Mouse (Mus musculus) liver, adult 2 months (tissue): ENCODE results near the gene Brms1. TPM values are rescaled to one million over a fixed set of nuclear protein-coding genes. Genes with fewer than 3 reads are reported as not detected.

Experiments used
- DNase-seq: peaks from one replicate; pipeline ENCODE4 v3.0.0-alpha.2; 2011; ENCODE audit warnings: low read depth, low spot score; ENCODE audit errors: extremely low read depth
- H3K27ac ChIP-seq: fragments of 200-500 bp; replicated peaks from 2 replicates; pipeline ENCODE4 v1.5.1; 2012; ENCODE audit warnings: low read depth, mild to moderate bottlenecking, control low read depth, inconsistent platforms, low read length; ENCODE audit not compliant: insufficient read depth
- H3K27me3 ChIP-seq: fragments of 200-500 bp; 2 replicates; pipeline ENCODE4 v1.6.1; 2012; ENCODE audit warnings: mild to moderate bottlenecking, moderate library complexity, low read length, inconsistent platforms; ENCODE audit not compliant: control insufficient read depth, insufficient read depth
- H3K36me3 ChIP-seq: fragments of 200-500 bp; 2 replicates; pipeline ENCODE4 v1.6.1; 2012; ENCODE audit warnings: low read length, inconsistent platforms; ENCODE audit not compliant: control insufficient read depth, insufficient read depth
- H3K4me1 ChIP-seq: fragments of 200-500 bp; 2 replicates; pipeline ENCODE4 v1.6.1; 2011; ENCODE audit warnings: low read length; ENCODE audit not compliant: control insufficient read depth, insufficient read depth
- H3K4me3 ChIP-seq: fragments of 200-500 bp; 2 replicates; pipeline ENCODE4 v1.5.1; 2011; ENCODE audit warnings: low read depth, mild to moderate bottlenecking, control low read depth, low read length, moderate library complexity; ENCODE audit not compliant: insufficient read depth
- H3K79me2 ChIP-seq: fragments of 200-500 bp; 2 replicates; pipeline ENCODE4 v1.6.1; 2012; ENCODE audit warnings: inconsistent platforms, mild to moderate bottlenecking, low read length, moderate library complexity; ENCODE audit not compliant: control insufficient read depth, insufficient read depth
- H3K9ac ChIP-seq: fragments of 200-500 bp; 2 replicates; pipeline ENCODE4 v1.6.1; 2012; ENCODE audit warnings: low read depth, mild to moderate bottlenecking, control low read depth, inconsistent platforms, low read length
- CTCF ChIP-seq: fragments of 200-500 bp; IDR thresholded peaks from 2 replicates; pipeline ENCODE4 v1.5.1; 2011; ENCODE audit warnings: low read depth, low read length, control low read depth
- POLR2A ChIP-seq: fragments of 200-500 bp; IDR thresholded peaks from 2 replicates; pipeline ENCODE4 v1.6.1; 2011; ENCODE audit warnings: low read length, control low read depth; ENCODE audit not compliant: insufficient read depth; ENCODE audit errors: extremely low read depth
- WGBS: fragments of 180-500 bp; shearing (Covaris S2); methylation state at CpG from one replicate; pipeline ENCODE4 v1.1.7; 2018; 5-methylcytosine and 5-hydroxymethylcytosine counted together
- polyA plus RNA-seq: library from polyadenylated mRNA; depleted of rRNA; stranded (reverse); fragments of >200 nt; gene quantifications from 2 replicates; pipeline ENCODE4 v1.2.3, GENCODE M21; 2012
- total RNA-seq: library from RNA; depleted of rRNA; stranded (reverse); fragments of >200 nt; gene quantifications from 2 replicates; pipeline ENCODE4 v1.2.3, GENCODE M21; 2014

Brms1 gene
- total and polyA plus RNA-seq, 2 experiments = 13.2 to 22.6 TPM

DNA sequence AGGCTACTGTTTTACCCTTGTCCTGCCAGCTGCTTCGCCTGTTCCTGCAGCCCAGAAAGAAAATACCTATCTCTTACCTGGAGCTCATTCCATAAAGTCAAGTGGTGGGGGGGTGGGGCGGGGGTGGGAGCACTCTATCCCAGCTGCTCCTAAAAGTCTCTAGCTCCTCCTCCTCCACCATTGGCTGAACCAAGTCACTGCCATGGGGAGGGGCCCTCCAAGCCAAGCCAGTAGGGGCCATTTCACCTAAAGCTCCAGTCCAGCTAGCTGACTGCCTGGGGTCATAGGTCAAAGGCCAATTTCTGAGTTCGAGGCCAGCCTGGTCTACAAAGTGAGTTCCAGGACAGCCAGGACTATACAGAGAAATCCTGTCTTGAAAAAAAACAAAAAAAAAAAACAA is 8.5 kb upstream of the Brms1 start:
- DNase-seq = no peak
- H3K79me2 ChIP-seq = no peaks in the 10 kb centered on the region
- H3K27ac ChIP-seq = no peak overlapping the region
- no peaks in the 10 kb centered on the region for H3K27me3 ChIP-seq
- H3K4me3 ChIP-seq = no peak overlapping the region
- 82% methylated on average over 3 of the region's 3 CpGs for WGBS
- TF ChIP-seq CTCF = no peak
- no peak for TF ChIP-seq POLR2A
- no peaks in the 10 kb centered on the region for H3K36me3 ChIP-seq
- no peaks in the 10 kb centered on the region for H3K4me1 ChIP-seq
- H3K9ac ChIP-seq = no peak overlapping the region

DNA sequence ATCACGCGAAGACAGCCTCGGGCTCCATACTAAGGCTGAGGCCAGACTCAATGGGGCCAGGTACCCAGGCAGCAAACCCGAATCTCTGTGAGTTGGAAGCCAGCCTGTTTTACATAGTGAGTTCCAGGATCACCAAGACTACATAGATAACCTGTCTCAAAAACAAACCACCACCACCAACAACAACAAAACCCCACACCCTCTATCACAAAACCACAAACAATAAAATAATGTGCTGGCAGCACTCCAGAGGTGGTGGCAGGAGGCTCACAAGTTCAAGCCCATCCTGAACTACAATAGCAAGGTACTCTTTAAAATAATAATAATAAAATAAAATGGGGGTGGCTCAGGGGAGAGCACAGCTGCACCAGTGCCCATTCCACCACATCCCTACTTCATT is 4.6 kb upstream of the Brms1 start:
- TF ChIP-seq CTCF (no peak), POLR2A (no peak)

DNA sequence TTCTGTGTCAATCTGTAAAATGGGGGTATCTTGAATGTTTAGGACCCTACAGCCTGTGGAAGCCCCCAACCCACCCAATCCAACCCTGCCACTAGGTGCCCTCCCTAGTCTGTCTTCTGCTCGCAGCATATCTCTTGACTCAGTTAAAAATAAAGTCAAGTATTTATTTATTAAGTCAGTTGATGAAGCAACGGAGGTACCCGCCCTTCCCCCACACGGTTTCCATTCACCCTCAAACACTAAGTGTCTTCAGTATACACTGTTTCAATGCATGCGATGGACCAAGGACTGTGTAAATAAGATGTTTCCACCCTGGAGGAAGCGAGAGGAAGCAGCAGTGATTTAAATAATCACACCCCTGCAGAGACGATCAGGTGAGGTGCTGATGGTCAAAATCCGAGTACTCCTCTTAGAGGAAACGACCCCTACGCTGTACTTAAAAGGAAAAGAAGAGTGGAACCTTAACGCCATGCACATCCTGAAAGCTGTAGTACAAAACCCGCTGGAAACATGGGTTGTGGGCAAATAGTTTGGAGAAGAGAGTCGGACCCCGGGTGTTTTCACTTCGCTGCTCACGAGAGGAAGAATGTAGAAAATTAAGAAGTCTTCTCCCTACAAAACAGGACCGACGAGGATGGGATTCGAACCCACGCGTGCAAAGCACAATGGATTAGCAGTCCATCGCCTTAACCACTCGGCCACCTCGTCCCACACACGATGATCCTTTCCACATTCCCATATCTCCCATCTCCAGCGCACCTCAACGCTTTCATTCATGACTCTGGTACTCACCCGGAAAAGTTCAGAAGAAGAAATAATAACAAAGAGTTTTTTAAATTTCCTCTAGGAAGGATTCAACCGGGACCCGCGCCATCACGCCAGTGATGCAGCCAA is 3.2 kb upstream of the Brms1 start:
- DNase-seq = peak; percentile 51
- H3K4me1 ChIP-seq = peaks cover 13% of the 10 kb centered on the region
- peak overlapping the region; percentile 85 for H3K4me3 ChIP-seq
- TF ChIP-seq POLR2A = no peak
- peaks cover 9% of the 10 kb centered on the region; the same call in 1 of the 2 replicates for H3K79me2 ChIP-seq
- H3K36me3 ChIP-seq = no peaks in the 10 kb centered on the region
- no peak overlapping the region for H3K27ac ChIP-seq
- 3% methylated on average over 32 of the region's 32 CpGs for WGBS
- H3K9ac ChIP-seq = peak overlapping the region; percentile 19; the same call in 1 of the 2 replicates
- H3K27me3 ChIP-seq = no peaks in the 10 kb centered on the region

More for the DNA sequence above, 4.6 kb upstream of the Brms1 start:
- H3K9ac ChIP-seq = no peak overlapping the region
- H3K36me3 ChIP-seq = no peaks in the 10 kb centered on the region
- DNase-seq = no peak
- no peaks in the 10 kb centered on the region for H3K27me3 ChIP-seq
- 93% methylated on average over 4 of the region's 4 CpGs for whole genome bisulfite sequencing
- H3K4me1 ChIP-seq = peaks cover 11% of the 10 kb centered on the region
- no peak overlapping the region for H3K4me3 ChIP-seq
- H3K79me2 ChIP-seq = peaks cover 9% of the 10 kb centered on the region; the same call in 1 of the 2 replicates
- no peak overlapping the region for H3K27ac ChIP-seq

DNA sequence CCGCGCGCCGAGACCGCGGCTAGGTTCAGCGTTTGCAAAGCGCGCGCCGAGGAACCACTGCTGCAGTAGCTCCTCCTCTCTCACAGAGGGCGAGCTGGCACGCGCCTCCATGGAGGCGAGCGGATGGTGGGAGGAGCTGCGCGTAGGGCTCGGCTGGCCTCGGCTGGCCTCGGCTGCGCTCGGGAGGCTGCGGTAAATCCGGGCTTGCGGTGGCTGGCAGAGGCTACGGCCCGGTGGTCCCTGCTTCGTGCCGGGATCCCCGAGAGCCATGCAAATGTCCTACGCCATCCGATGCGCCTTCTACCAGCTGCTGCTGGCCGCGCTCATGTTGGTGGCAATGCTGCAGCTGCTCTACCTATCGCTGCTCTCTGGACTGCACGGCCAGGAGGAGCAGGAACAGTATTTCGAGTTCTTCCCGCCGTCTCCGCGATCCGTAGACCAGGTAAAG is 2.4 kb upstream of the Brms1 start, which contains the start of the genes B4gat1 and AC124502.3:
B4gat1 (plus strand) TSS at position 118 of the 448 bp plus-strand sequence.
AC124502.3 (plus strand) TSS at position 183 of the 448 bp plus-strand sequence.
- H3K9ac ChIP-seq = peak within 1 kb of the TSS; percentile 91
- TF ChIP-seq CTCF (peak; percentile 33; the same call in 1 of the 2 replicates), POLR2A (0 out of 2 replicates have a peak, but pooled peaks have one; percentile 21)
- H3K27me3 ChIP-seq = no peaks in the 10 kb centered on the region
- peaks cover 9% of the 10 kb centered on the region; the same call in 1 of the 2 replicates for H3K79me2 ChIP-seq
- H3K27ac ChIP-seq = 0 out of 2 replicates have a peak within 1 kb of the TSS, but pooled peaks have one; percentile 9
- peaks cover 13% of the 10 kb centered on the region for H3K4me1 ChIP-seq
- H3K4me3 ChIP-seq = peak within 1 kb of the TSS; percentile 85
- H3K36me3 ChIP-seq = no peaks in the 10 kb centered on the region
- WGBS = under 1% methylated on average over 44 of the region's 44 CpGs
- peak; percentile 63 for DNase-seq

DNA sequence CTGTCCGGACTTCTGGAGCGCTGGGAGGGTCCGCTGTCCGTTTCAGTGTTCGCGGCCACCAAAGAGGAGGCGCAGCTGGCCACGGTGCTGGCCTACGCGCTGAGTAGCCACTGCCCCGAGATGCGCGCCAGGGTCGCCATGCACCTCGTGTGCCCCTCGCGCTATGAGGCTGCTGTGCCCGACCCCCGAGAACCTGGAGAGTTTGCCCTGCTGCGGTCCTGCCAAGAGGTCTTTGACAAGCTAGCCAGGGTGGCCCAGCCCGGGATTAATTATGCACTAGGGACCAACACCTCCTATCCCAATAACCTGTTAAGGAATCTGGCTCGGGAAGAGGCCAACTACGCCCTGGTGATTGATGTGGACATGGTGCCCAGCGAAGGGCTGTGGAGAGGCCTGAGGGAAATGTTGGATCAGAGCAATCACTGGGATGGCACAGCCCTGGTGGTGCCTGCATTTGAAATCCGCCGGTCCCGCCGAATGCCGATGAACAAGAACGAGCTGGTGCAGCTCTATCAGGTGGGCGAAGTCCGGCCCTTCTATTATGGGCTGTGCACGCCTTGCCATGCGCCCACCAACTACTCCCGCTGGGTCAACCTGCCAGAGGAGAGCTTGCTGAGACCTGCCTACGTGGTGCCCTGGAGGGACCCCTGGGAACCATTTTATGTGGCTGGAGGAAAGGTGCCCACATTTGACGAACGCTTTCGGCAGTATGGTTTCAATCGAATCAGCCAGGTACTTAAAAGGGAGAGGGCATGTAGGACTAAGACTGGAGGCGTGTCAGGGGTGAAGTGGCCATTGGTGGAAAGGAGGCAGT is 1.6 kb upstream of the Brms1 start:
- no peak overlapping the region for H3K27ac ChIP-seq
- peak overlapping the region; percentile 91 for H3K9ac ChIP-seq
- peaks cover 13% of the 10 kb centered on the region for H3K4me1 ChIP-seq
- H3K79me2 ChIP-seq = peaks cover 9% of the 10 kb centered on the region; the same call in 1 of the 2 replicates
- no peaks in the 10 kb centered on the region for H3K27me3 ChIP-seq
- H3K36me3 ChIP-seq = no peaks in the 10 kb centered on the region
- TF ChIP-seq CTCF = no peak
- no peak for TF ChIP-seq POLR2A
- peak overlapping the region; percentile 85 for H3K4me3 ChIP-seq
- DNase-seq = no peak
- WGBS = 19% methylated on average over 41 of the region's 41 CpGs
